Mouse (Mus musculus) limb, embryonic 10.5 days (tissue): ENCODE measurements around the gene Pdpk1. TPM values are rescaled to one million over a fixed set of nuclear protein-coding genes. Genes with fewer than 3 reads are reported as not detected.
"Not testable (repeated sequence)": the region's sequence is repeated elsewhere in the genome, so short reads cannot be mapped to it uniquely, and the experiment has no call there.

Experiments used
- DNase-seq: peaks from one replicate; pipeline ENCODE4 v3.0.0-alpha.2; 2017; ENCODE audit warnings: low spot score
- H3K27ac ChIP-seq: fragments of 300-500 bp; sonication (generic); 2 replicates; pipeline ENCODE4 v1.5.1; 2016; ENCODE audit warnings: mild to moderate bottlenecking
- H3K27me3 ChIP-seq: fragments of 300-500 bp; sonication (generic); 2 replicates; pipeline ENCODE4 v1.6.1; 2016; ENCODE audit warnings: low read depth, mild to moderate bottlenecking; ENCODE audit not compliant: poor library complexity, severe bottlenecking
- H3K36me3 ChIP-seq: fragments of 300-500 bp; sonication (generic); 2 replicates; pipeline ENCODE4 v1.6.1; 2016; ENCODE audit warnings: mild to moderate bottlenecking, moderate library complexity
- H3K4me1 ChIP-seq: fragments of 300-500 bp; sonication (generic); 2 replicates; pipeline ENCODE4 v1.6.1; 2016
- H3K4me3 ChIP-seq: fragments of 300-500 bp; sonication (generic); 2 replicates; pipeline ENCODE4 v1.5.1; 2016; ENCODE audit warnings: mild to moderate bottlenecking, moderate library complexity
- H3K9me3 ChIP-seq: fragments of 300-500 bp; sonication (generic); replicated peaks from 2 replicates; pipeline ENCODE4 v1.6.1; 2016; ENCODE audit warnings: mild to moderate bottlenecking
- WGBS: fragments of 180-500 bp; shearing (Covaris S2); methylation state at CpG from one replicate; pipeline ENCODE4 v1.1.7; 2016; 5-methylcytosine and 5-hydroxymethylcytosine counted together
- polyA plus RNA-seq: library from polyadenylated mRNA; unstranded; fragments of >200 nt; fragmentation: Nextera tagmentation; extraction: Ambion mirVana; gene quantifications from 2 replicates; pipeline ENCODE4 v1.2.1, GENCODE M21; 2016

Pdpk1 gene
- polyA plus RNA-seq, 1 experiment from 2014 or later, result 32.1 TPM

DNA sequence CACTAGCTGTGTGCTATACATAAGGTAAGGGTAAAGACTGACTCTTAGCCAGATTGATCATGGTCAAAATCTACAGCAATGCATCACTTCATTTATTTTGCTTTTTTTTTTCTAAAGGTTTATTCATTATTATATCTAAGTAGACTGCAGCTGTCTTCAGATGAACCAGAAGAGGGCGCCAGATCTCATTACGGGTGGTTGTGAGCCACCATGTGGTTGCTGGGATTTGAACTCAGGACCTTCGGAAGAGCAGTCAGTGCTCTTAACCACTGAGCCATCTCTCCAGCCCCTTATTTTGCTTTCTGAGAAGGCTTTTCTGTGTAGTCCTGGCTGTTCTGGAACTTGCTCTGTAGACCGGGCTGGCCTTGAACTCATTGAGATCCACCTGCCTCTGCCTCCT, 17.8 kb downstream of the Pdpk1 start:
- not testable (repeated sequence) for H3K4me3 ChIP-seq, H3K27ac ChIP-seq, H3K4me1 ChIP-seq, H3K27me3 ChIP-seq, DNase-seq, H3K9me3 ChIP-seq, H3K36me3 ChIP-seq
- 90% methylated on average over 4 of the region's 4 CpGs for WGBS

DNA sequence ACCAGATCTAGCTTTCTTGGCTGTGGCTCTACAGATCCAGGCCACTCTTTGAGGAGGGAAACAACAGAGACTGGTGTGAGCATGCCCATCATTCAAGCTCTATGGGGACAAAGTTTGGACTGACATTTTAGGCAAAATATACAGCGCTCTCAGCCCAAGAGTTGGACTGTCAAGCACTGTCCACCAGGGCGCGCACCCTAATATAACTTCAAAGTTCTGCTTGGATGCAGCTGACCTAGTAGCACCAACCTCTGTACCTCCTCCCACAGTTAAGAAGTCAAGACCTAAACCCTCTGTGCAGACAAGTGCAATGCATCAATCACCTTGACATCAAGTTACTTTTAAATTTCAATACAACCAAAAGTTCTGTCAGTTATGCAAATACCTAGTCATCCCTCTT, 19.2 kb downstream of the Pdpk1 start:
- H3K9me3 ChIP-seq, result no peaks in the 10 kb centered on the region
- H3K4me3 ChIP-seq, result no peak overlapping the region
- WGBS, result 90% methylated on average over 3 of the region's 3 CpGs
- no peaks in the 10 kb centered on the region for H3K4me1 ChIP-seq
- no peak overlapping the region for H3K27ac ChIP-seq
- H3K27me3 ChIP-seq, result no peaks in the 10 kb centered on the region
- peaks cover 7% of the 10 kb centered on the region; the same call in 1 of the 2 replicates for H3K36me3 ChIP-seq
- DNase-seq, result no peak

DNA sequence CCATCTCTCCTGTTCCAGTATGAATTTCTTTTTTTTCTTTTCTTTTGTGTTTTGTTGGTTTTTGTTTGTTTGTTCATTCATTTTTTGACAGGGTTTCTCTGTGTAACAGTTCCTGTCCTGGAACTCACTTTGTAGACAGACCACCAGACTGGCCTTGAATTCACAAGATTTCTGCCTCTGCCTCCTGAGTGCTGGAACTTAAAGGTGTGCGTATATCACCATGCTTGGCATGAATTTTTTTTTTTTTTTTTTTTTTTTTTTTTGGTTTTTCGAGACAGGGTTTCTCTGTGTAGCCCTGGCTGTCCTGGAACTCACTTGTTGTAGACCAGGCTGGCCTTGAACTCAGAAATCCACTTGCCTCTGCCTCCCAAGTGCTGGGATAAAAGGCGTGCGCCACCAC, 21.5 kb downstream of the Pdpk1 start:
- not testable (repeated sequence) for H3K9me3 ChIP-seq, H3K36me3 ChIP-seq, H3K27ac ChIP-seq, H3K27me3 ChIP-seq, H3K4me3 ChIP-seq, H3K4me1 ChIP-seq, DNase-seq
- 95% methylated on average over 4 of the region's 4 CpGs for WGBS

DNA sequence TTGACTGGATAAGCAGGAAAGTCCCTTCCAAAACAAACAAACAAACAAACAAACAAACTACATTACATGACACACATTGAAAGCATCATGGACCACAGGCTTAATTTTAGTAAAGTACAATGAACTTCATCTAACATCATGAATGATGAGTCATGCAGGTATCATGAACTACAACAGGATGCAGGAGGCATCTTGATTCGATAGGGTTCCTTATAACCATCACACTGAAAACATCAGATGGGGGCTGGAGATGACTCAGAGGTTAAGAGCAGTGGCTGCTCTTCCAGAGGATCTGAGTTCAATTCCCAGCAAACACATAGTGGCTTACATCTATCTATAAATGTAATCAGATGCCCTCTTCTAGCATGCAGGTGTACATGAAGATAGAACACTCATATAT, 23.1 kb downstream of the Pdpk1 start:
- Histone ChIP-seq H3K36me3 (no peaks in the 10 kb centered on the region), H3K27ac (no peak overlapping the region), H3K9me3 (no peaks in the 10 kb centered on the region), H3K4me3 (no peak overlapping the region), H3K4me1 (no peaks in the 10 kb centered on the region), H3K27me3 (no peaks in the 10 kb centered on the region)
- 86% methylated on average over 1 of the region's 1 CpGs for WGBS
- no peak for DNase-seq

- H3K4me1 ChIP-seq, result no peaks in the 10 kb centered on the region
- WGBS, result 88% methylated on average over 3 of the region's 3 CpGs
- DNase-seq, result no peak
- H3K4me3 ChIP-seq, result no peak overlapping the region
- H3K27me3 ChIP-seq, result no peaks in the 10 kb centered on the region
- H3K36me3 ChIP-seq, result no peaks in the 10 kb centered on the region
- no peak overlapping the region for H3K27ac ChIP-seq
- H3K9me3 ChIP-seq, result no peaks in the 10 kb centered on the region
Measured at GRCm38 (mm10) chr17:24126801-24127200, 23.9 kb downstream of the Pdpk1 start.

DNA sequence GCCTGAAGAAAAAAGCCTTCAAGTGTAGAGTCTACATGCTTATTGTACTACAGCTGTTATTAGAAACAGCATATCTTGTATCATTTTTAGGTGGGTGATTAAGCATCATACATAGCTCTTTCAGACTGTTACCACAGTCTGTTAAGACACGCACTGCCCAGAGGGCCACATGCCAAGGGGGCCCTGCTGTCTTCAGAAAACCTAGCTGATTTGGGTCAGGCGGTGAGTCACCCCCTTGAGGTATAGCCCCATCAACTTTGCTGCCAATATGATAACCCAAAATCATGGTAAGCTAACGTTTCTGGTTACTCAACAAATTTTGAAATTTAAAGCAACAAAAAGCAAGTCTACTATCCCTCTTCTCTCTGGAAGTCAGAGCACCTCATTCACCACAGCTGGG, 31.3 kb downstream of the Pdpk1 start:
- Histone ChIP-seq H3K27ac (no peak overlapping the region), H3K36me3 (no peaks in the 10 kb centered on the region), H3K4me1 (no peaks in the 10 kb centered on the region), H3K9me3 (no peaks in the 10 kb centered on the region), H3K4me3 (no peak overlapping the region), H3K27me3 (no peaks in the 10 kb centered on the region)
- DNase-seq, result no peak
- 90% methylated on average over 3 of the region's 3 CpGs for WGBS

DNA sequence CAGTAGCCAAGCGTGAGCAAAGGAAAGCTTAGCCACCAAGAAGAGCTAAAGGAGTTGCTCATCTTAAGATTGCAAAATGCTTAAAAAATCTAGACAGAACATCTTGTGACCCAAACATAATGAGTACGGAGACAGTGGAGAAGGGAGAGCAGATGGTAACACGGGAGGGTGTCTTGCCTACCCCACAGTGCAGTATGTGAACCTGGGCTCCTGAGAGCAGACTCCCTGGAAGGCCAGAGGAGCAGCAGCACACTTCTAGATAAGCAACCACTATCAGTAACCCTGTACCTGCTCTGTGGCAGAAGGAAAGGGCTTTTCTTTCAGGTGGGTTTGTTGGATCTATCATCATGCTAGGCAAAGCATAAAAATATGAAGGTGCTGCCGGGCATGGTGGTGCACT, 37.7 kb downstream of the Pdpk1 start:
- Histone ChIP-seq H3K27ac (no peak overlapping the region), H3K4me1 (no peaks in the 10 kb centered on the region), H3K27me3 (no peaks in the 10 kb centered on the region), H3K4me3 (no peak overlapping the region), H3K9me3 (no peaks in the 10 kb centered on the region), H3K36me3 (peaks cover 25% of the 10 kb centered on the region)
- no peak for DNase-seq
- WGBS, result 90% methylated on average over 4 of the region's 4 CpGs

- 94% methylated on average over 1 of the region's 1 CpGs for WGBS
- Histone ChIP-seq H3K4me1 (no peaks in the 10 kb centered on the region), H3K9me3 (no peaks in the 10 kb centered on the region), H3K27ac (no peak overlapping the region), H3K4me3 (no peak overlapping the region), H3K27me3 (no peaks in the 10 kb centered on the region), H3K36me3 (peaks cover 39% of the 10 kb centered on the region)
- no peak for DNase-seq
Measured at GRCm38 (mm10) chr17:24111256-24111655, 39.5 kb downstream of the Pdpk1 start.

DNA sequence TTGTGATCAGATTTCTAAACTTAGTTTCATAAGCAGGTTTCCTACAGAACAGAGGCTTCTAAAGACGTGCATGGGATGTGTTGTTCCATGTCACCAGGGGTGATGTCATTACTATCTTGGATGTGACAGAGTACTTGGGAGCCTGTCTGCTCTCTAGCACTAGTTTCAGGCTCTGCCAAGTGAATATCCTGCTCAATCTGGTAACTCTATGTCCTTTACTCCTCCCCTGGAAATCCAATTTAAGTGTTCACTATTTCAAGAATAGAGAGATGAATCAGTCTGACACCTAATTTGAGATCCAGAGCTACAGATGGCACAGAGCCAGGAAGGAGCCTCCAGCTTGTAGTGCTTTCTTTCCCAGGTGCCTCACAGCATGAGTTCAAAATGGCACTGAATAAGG, 41.8 kb downstream of the Pdpk1 start:
- no peak overlapping the region for H3K4me3 ChIP-seq
- 89% methylated on average over 1 of the region's 1 CpGs for WGBS
- no peaks in the 10 kb centered on the region for H3K27me3 ChIP-seq
- no peaks in the 10 kb centered on the region for H3K4me1 ChIP-seq
- H3K9me3 ChIP-seq, result no peaks in the 10 kb centered on the region
- DNase-seq, result no peak
- H3K36me3 ChIP-seq, result peaks cover 59% of the 10 kb centered on the region
- no peak overlapping the region for H3K27ac ChIP-seq

DNA sequence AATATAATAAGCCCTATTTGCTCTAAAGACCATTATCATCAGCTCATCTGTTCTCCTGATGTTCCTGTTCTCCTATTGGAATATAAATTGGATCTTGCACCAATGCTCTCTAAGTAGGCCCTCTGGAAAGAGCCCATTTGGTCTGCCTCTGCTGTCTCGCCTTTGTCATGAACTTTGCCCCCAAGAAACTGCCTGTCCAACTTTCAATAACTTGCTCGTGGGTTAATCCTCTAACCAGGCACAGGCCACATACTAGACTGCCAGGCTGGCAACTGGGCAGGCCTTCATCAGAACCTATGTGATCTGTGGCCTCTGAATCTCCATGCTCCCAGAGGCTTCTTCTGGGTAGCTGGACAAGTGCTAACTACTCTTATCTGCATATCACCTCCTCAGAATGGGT, 45.6 kb downstream of the Pdpk1 start:
- no peaks in the 10 kb centered on the region for H3K4me1 ChIP-seq
- H3K9me3 ChIP-seq, result no peaks in the 10 kb centered on the region
- peaks cover 83% of the 10 kb centered on the region for H3K36me3 ChIP-seq
- H3K4me3 ChIP-seq, result no peak overlapping the region
- no peak for DNase-seq
- 87% methylated on average over 2 of the region's 2 CpGs for WGBS
- no peak overlapping the region for H3K27ac ChIP-seq
- H3K27me3 ChIP-seq, result no peaks in the 10 kb centered on the region

- Histone ChIP-seq H3K4me1 (no peaks in the 10 kb centered on the region), H3K9me3 (no peaks in the 10 kb centered on the region), H3K27ac (no peak overlapping the region), H3K27me3 (no peaks in the 10 kb centered on the region), H3K4me3 (no peak overlapping the region), H3K36me3 (peaks cover 76% of the 10 kb centered on the region)
- WGBS, result 95% methylated on average over 4 of the region's 4 CpGs
- DNase-seq, result no peak
Measured at GRCm38 (mm10) chr17:24098354-24098753, 52.4 kb downstream of the Pdpk1 start.

- Histone ChIP-seq H3K27ac (no peak overlapping the region), H3K4me1 (no peaks in the 10 kb centered on the region), H3K36me3 (peaks cover 85% of the 10 kb centered on the region), H3K4me3 (no peak overlapping the region), H3K27me3 (no peaks in the 10 kb centered on the region), H3K9me3 (no peaks in the 10 kb centered on the region)
- WGBS, result 96% methylated on average over 1 of the region's 1 CpGs
- DNase-seq, result no peak
Measured at GRCm38 (mm10) chr17:24090575-24090974, 60.1 kb downstream of the Pdpk1 start.

- H3K4me3 ChIP-seq, H3K27me3 ChIP-seq, H3K4me1 ChIP-seq, H3K9me3 ChIP-seq, H3K27ac ChIP-seq, DNase-seq: not testable (repeated sequence)
- peaks cover 75% of the 10 kb centered on the region for H3K36me3 ChIP-seq
- WGBS, result 90% methylated on average over 4 of the region's 4 CpGs
Measured at GRCm38 (mm10) chr17:24086399-24086798, 64.3 kb downstream of the Pdpk1 start.

- peaks cover 67% of the 10 kb centered on the region for H3K36me3 ChIP-seq
- WGBS, result 41% methylated on average over 1 of the region's 1 CpGs
- H3K4me3 ChIP-seq, result no peak overlapping the region
Measured at GRCm38 (mm10) chr17:24084593-24084992, 66.1 kb downstream of the Pdpk1 start.

More at GRCm38 (mm10) chr17:24084593-24084992, 66.1 kb downstream of the Pdpk1 start:
- DNase-seq, result no peak
- Histone ChIP-seq H3K9me3 (no peaks in the 10 kb centered on the region), H3K27me3 (no peaks in the 10 kb centered on the region), H3K27ac (no peak overlapping the region), H3K4me1 (no peaks in the 10 kb centered on the region)
